Comparison of ENCODE assay signal across 9 mouse cellular contexts in genomic region chr5:123947041-123947761, GRCm38 (mm10). TPM values are rescaled to one million over a fixed set of nuclear protein-coding genes. Genes with fewer than 3 reads are reported as not detected.
DNase-seq lines count a peak whose midpoint lies in the region; ATAC-seq and TF ChIP-seq lines count a peak whose summit lies in the region.
"Had no signal": no experiment of that assay in that cellular context is flagged by ENCODE, and none has a peak within 500 bp of the region (broad histone marks: within the 10 kb centered on the region; RNA-seq: fewer than 3 reads in every experiment).

No protein-coding gene starts in this region.

- no peaks in the 10 kb centered on the region for H3K27me3 ChIP-seq in liver, embryonic 14.5 days (ENCODE audit: control insufficient read depth, insufficient read depth, low read length)
- H3K27me3 ChIP-seq in liver, embryonic 12.5 days (replicated peaks) = no peaks in the 10 kb centered on the region
- H3K27me3 ChIP-seq in lung, embryonic 14.5 days (ENCODE audit: insufficient read depth, low read length) = no peaks in the 10 kb centered on the region

- H3K36me3 ChIP-seq in liver, embryonic 14.5 days (replicated peaks; ENCODE audit: control insufficient read depth, insufficient read depth, low read depth) = no peaks in the 10 kb centered on the region
- H3K36me3 ChIP-seq in liver, embryonic 12.5 days = no peaks in the 10 kb centered on the region
- H3K36me3 ChIP-seq in lung, embryonic 14.5 days (ENCODE audit: insufficient read depth) = no peaks in the 10 kb centered on the region
- H3K36me3 ChIP-seq: G1E had no signal

- H3K9me3 ChIP-seq in liver, embryonic 14.5 days (ENCODE audit: control insufficient read depth, low read length) = no peaks in the 10 kb centered on the region
- H3K9me3 ChIP-seq in liver, embryonic 12.5 days (replicated peaks) = no peaks in the 10 kb centered on the region
- no peaks in the 10 kb centered on the region for H3K9me3 ChIP-seq in lung, embryonic 14.5 days (ENCODE audit: low read depth, low read length)
- H3K9me3 ChIP-seq: G1E had no signal

- ATAC-seq in liver, embryonic 14.5 days (ENCODE audit: insufficient read depth) = no peak
- ATAC-seq in liver, embryonic 12.5 days = no peak; the same call in 1 of the 2 replicates
- ATAC-seq in lung, embryonic 14.5 days (ENCODE audit: insufficient read depth) = 0 out of 2 replicates have a peak, but pooled peaks have one; percentile 44

- H3K27ac ChIP-seq in liver, embryonic 14.5 days = no peak overlapping the region
- H3K27ac ChIP-seq in liver, embryonic 12.5 days = no peak overlapping the region
- H3K27ac ChIP-seq in lung, embryonic 14.5 days (ENCODE audit: low read depth) = no peak overlapping the region

- 54% methylated on average over 7 of the region's 7 CpGs for WGBS in liver, embryonic 14.5 days (ENCODE audit: insufficient replicate concordance)
- 50% methylated on average over 7 of the region's 7 CpGs for WGBS in liver, embryonic 12.5 days (ENCODE audit: insufficient replicate concordance)
- WGBS in lung, embryonic 14.5 days = 45% methylated on average over 7 of the region's 7 CpGs

- no peak for TF ChIP-seq EP300 in liver, embryonic 14.5 days (IDR thresholded peaks at IDR 0.05; ENCODE audit: low read depth)

- DNase-seq in cerebellum, adult 9-10 months = peak; percentile 72
- no peak for DNase-seq in cerebellum, adult 11 months
- peak in 1 of 3 experiments; percentile 52 for DNase-seq in liver, embryonic 14.5 days (ENCODE audit: low read depth in 3 of 3, low spot score in 3 of 3)
- DNase-seq in c-Kit-positive CD71-positive TER-119-positive erythroid progenitor cells, embryonic 14.5 days (ENCODE audit: low spot score) = peak; percentile 66
- DNase-seq in lung, embryonic 14.5 days = peak; percentile 92
- no peak for DNase-seq in right cerebral cortex, postnatal 14 days
- no peak for DNase-seq in frontal cortex, postnatal 25 days (ENCODE audit: low spot score in 2 of 2)

- peak; percentile 69 for TF ChIP-seq CTCF in liver, embryonic 14.5 days (IDR thresholded peaks at IDR 0.05; ENCODE audit: low read depth)
- peak; percentile 80 for TF ChIP-seq CTCF in lung, embryonic 14.5 days (IDR thresholded peaks at IDR 0.05; ENCODE audit: low read depth)

- no peak overlapping the region for H3K4me3 ChIP-seq in liver, embryonic 14.5 days (ENCODE audit: insufficient read depth in 1 of 2, low read depth in 2 of 2, low read length in 2 of 2)
- H3K4me3 ChIP-seq in liver, embryonic 12.5 days = no peak overlapping the region
- no peak overlapping the region for H3K4me3 ChIP-seq in lung, embryonic 14.5 days (ENCODE audit: low read depth, low read length)

- no peak overlapping the region for H3K9ac ChIP-seq in liver, embryonic 14.5 days (replicated peaks)
- no peak overlapping the region for H3K9ac ChIP-seq in liver, embryonic 12.5 days
- H3K9ac ChIP-seq in lung, embryonic 14.5 days = no peak overlapping the region

- no peak overlapping the region for H3K4me2 ChIP-seq in liver, embryonic 14.5 days (ENCODE audit: low read depth)
- H3K4me2 ChIP-seq in liver, embryonic 12.5 days = no peak overlapping the region
- no peak overlapping the region for H3K4me2 ChIP-seq in lung, embryonic 14.5 days

- H3K4me1 ChIP-seq in liver, embryonic 14.5 days (replicated peaks; ENCODE audit: control insufficient read depth in 2 of 2, insufficient read depth in 2 of 2, low read length in 1 of 2) = peaks cover 0 to 4% of the 10 kb centered on the region in 2 experiments; a peak in 1 of 4 replicates
- H3K4me1 ChIP-seq in liver, embryonic 12.5 days = no peaks in the 10 kb centered on the region
- H3K4me1 ChIP-seq in lung, embryonic 14.5 days (ENCODE audit: insufficient read depth) = no peaks in the 10 kb centered on the region

RNA-seq across cellular contexts. Expression of gene Ccdc62, which starts 16.7 kb away (rescaled TPM):
- 2.0 and 2.7 TPM in 2 replicates for polyA plus RNA-seq in liver, embryonic 14.5 days (2012; rRNA removed)
- polyA plus RNA-seq in liver, embryonic 14.5 days (2014; fragmentation: Nextera tagmentation; extraction: Ambion mirVana) = 3.4 and 3.7 TPM in 2 replicates
- polyA plus RNA-seq in liver, embryonic 12.5 days (2016; fragmentation: Nextera tagmentation; extraction: Ambion mirVana) = 3.4 and 5.0 TPM in 2 replicates
- 8.3 and 9.3 TPM in 2 replicates for polyA plus RNA-seq in lung, embryonic 14.5 days (2014; fragmentation: Nextera tagmentation; extraction: Ambion mirVana)

RNA-seq across cellular contexts. Expression of gene Gm43518, which starts 20.0 kb away (rescaled TPM):
- polyA plus RNA-seq in liver, embryonic 14.5 days (2012; rRNA removed) = 0.14 and 0.63 TPM in 2 replicates
- polyA plus RNA-seq in liver, embryonic 14.5 days (2014; fragmentation: Nextera tagmentation; extraction: Ambion mirVana) = 0.60 TPM in 1 of 2 replicates, not detected in the other
- polyA plus RNA-seq in liver, embryonic 12.5 days (2016; fragmentation: Nextera tagmentation; extraction: Ambion mirVana) = 1.7 and 2.2 TPM in 2 replicates
- 0.95 and 1.4 TPM in 2 replicates for polyA plus RNA-seq in lung, embryonic 14.5 days (2014; fragmentation: Nextera tagmentation; extraction: Ambion mirVana)
- polyA plus RNA-seq: G1E had no signal

RNA-seq across cellular contexts. Expression of gene Hip1r, which starts 26.2 kb away (rescaled TPM):
- polyA plus RNA-seq in liver, embryonic 14.5 days (2012; rRNA removed) = 6.4 and 7.6 TPM in 2 replicates
- 6.2 and 7.2 TPM in 2 replicates for polyA plus RNA-seq in liver, embryonic 14.5 days (2014; fragmentation: Nextera tagmentation; extraction: Ambion mirVana)
- polyA plus RNA-seq in liver, embryonic 12.5 days (2016; fragmentation: Nextera tagmentation; extraction: Ambion mirVana) = 15.2 and 16.7 TPM in 2 replicates
- 9.1 and 9.3 TPM in 2 replicates for polyA plus RNA-seq in lung, embryonic 14.5 days (2014; fragmentation: Nextera tagmentation; extraction: Ambion mirVana)

RNA-seq across cellular contexts. Expression of gene Denr, which starts 40.2 kb away (rescaled TPM):
- 8.8 and 17.5 TPM in 2 replicates for polyA plus RNA-seq in liver, embryonic 14.5 days (2012; rRNA removed)
- polyA plus RNA-seq in liver, embryonic 14.5 days (2014; fragmentation: Nextera tagmentation; extraction: Ambion mirVana) = 43.0 and 50.0 TPM in 2 replicates
- polyA plus RNA-seq in liver, embryonic 12.5 days (2016; fragmentation: Nextera tagmentation; extraction: Ambion mirVana) = 97.4 and 98.3 TPM in 2 replicates
- 130 and 137 TPM in 2 replicates for polyA plus RNA-seq in lung, embryonic 14.5 days (2014; fragmentation: Nextera tagmentation; extraction: Ambion mirVana)

Comparison
In these comparisons a context has a peak if more than half of its experiments do, and no peak if none do; other contexts are left out.
1. DNase-seq: peak in cerebellum, adult 9-10 months (single experiment), c-Kit-positive CD71-positive TER-119-positive erythroid progenitor cells, embryonic 14.5 days (single experiment) and lung, embryonic 14.5 days (single experiment); none in cerebellum, adult 11 months (single experiment), right cerebral cortex, postnatal 14 days (single experiment) and frontal cortex, postnatal 25 days (0 of 2).